Mouse (Mus musculus) hindbrain, embryonic 12.5 days (tissue): Measurements from ENCODE around the gene Nrm. TPM values are rescaled to one million over a fixed set of nuclear protein-coding genes. Genes with fewer than 3 reads are reported as not detected.

ENCODE experiments used
- ATAC-seq: fragments of 200-750 bp; cut with Nextera tagmentation; 2 replicates; pipeline ENCODE4 v1.8.0; 2017; ENCODE audit warnings: moderate TSS enrichment; ENCODE audit not compliant: low FRiP score
- H3K27ac ChIP-seq: fragments of 300-500 bp; sonication (generic); 2 replicates; pipeline ENCODE4 v1.5.1; 2016; ENCODE audit warnings: mild to moderate bottlenecking
- H3K27me3 ChIP-seq: fragments of 300-500 bp; sonication (generic); 2 replicates; pipeline ENCODE4 v1.6.1; 2016; ENCODE audit warnings: mild to moderate bottlenecking
- H3K36me3 ChIP-seq: fragments of 300-500 bp; sonication (generic); 2 replicates; pipeline ENCODE4 v1.6.1; 2016; ENCODE audit warnings: mild to moderate bottlenecking
- H3K4me1 ChIP-seq: fragments of 300-500 bp; sonication (generic); 2 replicates; pipeline ENCODE4 v1.6.1; 2016
- H3K4me2 ChIP-seq: fragments of 300-500 bp; sonication (generic); replicated peaks from 2 replicates; pipeline ENCODE4 v1.6.1; 2016; ENCODE audit warnings: mild to moderate bottlenecking
- H3K4me3 ChIP-seq: fragments of 300-500 bp; sonication (generic); 2 replicates; pipeline ENCODE4 v1.5.1; 2016; ENCODE audit warnings: mild to moderate bottlenecking
- H3K9ac ChIP-seq: fragments of 300-500 bp; sonication (generic); 2 replicates; pipeline ENCODE4 v1.6.1; 2016; ENCODE audit warnings: mild to moderate bottlenecking, moderate library complexity
- H3K9me3 ChIP-seq: fragments of 300-500 bp; sonication (generic); replicated peaks from 2 replicates; pipeline ENCODE4 v1.6.1; 2016; ENCODE audit warnings: mild to moderate bottlenecking
- WGBS: fragments of 180-500 bp; shearing (Covaris S2); methylation state at CpG from one replicate; pipeline ENCODE4 v1.1.7; 2016; 5-methylcytosine and 5-hydroxymethylcytosine counted together
- polyA plus RNA-seq: library from polyadenylated mRNA; unstranded; fragments of >200 nt; fragmentation: Nextera tagmentation; extraction: Ambion mirVana; gene quantifications from 2 replicates; pipeline ENCODE4 v1.2.1, GENCODE M21; 2016

Gene Nrm
- polyA plus RNA-seq, 1 experiment from 2014 or later, result 36.0 TPM

DNA sequence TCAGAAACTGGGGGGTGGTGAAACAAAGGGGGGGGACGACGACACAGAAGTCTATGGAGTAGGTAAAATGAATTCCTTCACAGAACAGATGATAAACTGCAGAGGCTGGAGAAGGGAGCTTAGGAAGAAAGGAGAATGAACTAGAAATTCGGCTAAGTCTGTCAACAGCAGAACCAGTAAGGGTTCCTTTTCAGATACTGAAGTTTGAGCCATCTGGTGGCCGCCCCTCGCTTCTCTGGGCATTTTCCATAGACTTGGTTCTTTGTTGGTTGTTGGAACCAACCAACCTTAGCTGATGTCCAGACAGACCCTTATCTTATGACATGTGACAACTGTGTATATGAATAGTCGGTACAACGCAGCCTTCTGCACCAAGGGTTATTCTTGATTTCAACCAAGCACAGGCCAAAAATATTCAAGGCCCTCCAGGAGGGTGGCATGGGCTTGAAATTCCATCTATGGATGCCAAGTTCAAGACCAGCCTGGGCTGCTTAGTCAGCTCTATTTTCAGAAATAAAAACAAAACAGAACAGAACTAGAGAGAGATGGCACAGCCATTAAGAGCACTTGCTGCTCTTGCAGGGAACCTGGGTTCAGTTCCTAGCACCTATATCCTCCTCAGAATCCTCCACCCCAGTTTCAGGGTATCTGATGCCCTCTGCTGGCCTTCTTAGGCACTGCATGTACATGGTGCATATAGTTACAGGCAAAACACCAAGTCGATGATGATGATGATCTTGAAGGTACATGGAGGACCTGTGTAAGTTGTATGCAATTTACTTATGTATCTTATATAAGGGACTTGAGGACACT lies 10.0 kb downstream of the Nrm start:
- WGBS, result 88% methylated on average over 8 of the region's 8 CpGs
- Histone ChIP-seq H3K27me3 (no peaks in the 10 kb centered on the region), H3K36me3 (peaks cover 33% of the 10 kb centered on the region), H3K27ac (peak overlapping the region; percentile 73; the same call in 1 of the 2 replicates), H3K4me2 (peak overlapping the region; percentile 99), H3K9me3 (peaks cover 6% of the 10 kb centered on the region; the same call in 1 of the 2 replicates), H3K4me1 (peaks cover 61% of the 10 kb centered on the region), H3K9ac (no peak overlapping the region), H3K4me3 (peak overlapping the region; percentile 75)
- no peak for ATAC-seq

DNA sequence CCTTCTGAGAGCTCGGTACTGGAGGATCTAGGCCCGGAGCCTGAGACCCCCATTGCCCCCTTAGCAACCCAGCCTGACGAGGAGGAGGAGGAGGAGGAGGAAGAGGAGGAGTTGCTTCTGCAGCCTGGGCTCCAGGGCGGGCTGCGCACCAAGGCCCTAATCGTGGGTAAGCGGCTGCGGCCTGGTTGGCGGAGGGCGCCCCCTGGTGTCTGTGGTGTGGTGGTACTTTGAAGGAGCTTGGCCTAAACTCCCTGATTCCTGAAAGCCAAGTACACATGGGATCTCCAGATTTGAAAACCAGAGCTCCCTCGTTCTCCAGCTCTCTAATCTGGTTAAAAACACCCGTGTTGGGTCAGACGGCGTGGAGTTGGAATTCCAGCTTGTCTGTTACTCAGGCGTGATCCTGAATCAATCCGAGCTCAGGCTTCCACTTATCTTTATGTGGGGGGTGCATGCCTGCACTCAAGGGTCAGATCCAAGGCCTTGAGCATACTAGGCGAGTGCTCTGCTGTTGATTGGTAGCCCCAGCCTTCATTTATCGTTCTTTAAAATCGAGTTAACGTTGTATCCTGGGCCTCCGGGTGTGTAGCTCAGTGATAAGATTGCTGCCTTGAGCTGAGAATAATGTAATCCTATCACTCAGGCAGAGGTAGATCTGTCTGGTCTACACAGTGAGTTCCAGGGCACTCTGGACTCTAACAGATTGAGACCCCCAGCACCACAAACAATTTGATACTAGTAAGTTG lies 12.8 kb downstream of the Nrm start:
- H3K36me3 ChIP-seq, result peaks cover 38% of the 10 kb centered on the region
- 32% methylated on average over 21 of the region's 21 CpGs for WGBS
- no peak overlapping the region for H3K9ac ChIP-seq
- H3K4me2 ChIP-seq, result peak overlapping the region; percentile 31
- ATAC-seq, result peak; percentile 15
- no peaks in the 10 kb centered on the region for H3K27me3 ChIP-seq
- peaks cover 42% of the 10 kb centered on the region for H3K4me1 ChIP-seq
- H3K4me3 ChIP-seq, result peak overlapping the region; percentile 14; the same call in 1 of the 2 replicates
- H3K27ac ChIP-seq, result no peak overlapping the region
- H3K9me3 ChIP-seq, result peaks cover 6% of the 10 kb centered on the region; the same call in 1 of the 2 replicates

DNA sequence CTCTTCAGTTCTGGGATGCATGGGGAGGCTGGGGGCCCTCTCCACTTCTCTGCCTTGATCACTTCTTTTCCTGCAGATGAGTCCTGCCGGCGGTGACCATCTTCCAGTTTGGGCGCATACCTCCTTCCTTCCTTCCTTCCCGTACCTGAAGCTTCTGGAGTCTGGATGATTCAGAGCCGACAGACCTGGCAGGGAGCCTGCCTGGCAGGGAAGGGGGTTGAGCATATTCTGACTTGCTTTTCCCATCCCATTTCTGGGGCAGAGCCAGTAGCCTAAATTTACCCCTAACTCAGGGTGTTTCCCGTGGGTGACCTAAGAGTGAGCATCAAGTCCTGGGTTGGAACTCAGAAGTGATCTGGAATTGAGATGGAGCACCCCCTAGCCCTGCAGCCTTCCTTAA lies 13.6 kb downstream of the Nrm start:
- Histone ChIP-seq H3K27me3 (no peaks in the 10 kb centered on the region), H3K27ac (no peak overlapping the region), H3K9me3 (peaks cover 6% of the 10 kb centered on the region; the same call in 1 of the 2 replicates), H3K4me3 (no peak overlapping the region), H3K4me2 (no peak overlapping the region), H3K9ac (no peak overlapping the region), H3K36me3 (peaks cover 38% of the 10 kb centered on the region), H3K4me1 (peaks cover 34% of the 10 kb centered on the region)
- 95% methylated on average over 6 of the region's 6 CpGs for WGBS
- ATAC-seq, result no peak

DNA sequence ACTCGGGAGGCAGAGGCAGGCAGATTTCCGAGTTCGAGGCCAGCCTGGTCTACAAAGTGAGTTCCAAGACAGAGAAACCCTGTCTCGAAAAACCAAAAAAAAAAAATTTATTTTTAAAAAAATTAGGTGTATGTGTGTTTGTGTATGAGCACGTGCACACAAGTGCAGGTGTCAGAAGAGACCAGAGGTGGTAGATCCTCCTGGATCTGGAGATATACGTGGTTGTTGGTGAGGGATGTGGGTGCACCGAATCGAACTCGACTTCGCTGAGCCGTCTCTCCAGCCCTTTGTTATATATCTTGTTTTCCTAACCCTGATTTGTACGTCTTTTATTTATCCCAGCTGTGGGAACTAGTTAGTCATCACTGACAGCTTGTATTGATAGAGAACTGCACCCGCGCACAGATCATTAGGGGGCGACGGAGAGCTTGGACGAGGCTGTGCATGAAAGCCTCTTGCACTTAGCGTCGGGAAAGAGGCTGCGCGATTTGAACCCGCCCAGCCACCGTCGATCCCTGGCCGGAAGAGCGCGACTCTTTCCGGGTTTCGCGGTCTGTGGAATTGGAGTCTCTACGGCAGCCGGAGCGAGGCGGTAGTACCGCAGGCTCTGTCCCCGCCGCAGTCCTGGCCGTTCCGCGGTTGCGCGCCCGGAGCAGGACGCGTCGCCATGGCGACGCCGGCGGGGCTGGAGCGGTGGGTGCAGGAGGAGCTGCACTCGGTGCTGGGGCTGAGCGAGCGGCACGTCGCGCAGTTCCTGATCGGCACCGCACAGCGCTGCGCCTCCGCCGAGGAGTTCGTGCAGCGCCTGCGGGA lies 18.3 kb downstream of the Nrm start, which contains the start of gene Dhx16:
Gene Dhx16, plus strand, starts transcription at position 575 of the 813 bp plus-strand sequence.
- peak within 1 kb of the TSS; percentile 71 for H3K27ac ChIP-seq

DNA sequence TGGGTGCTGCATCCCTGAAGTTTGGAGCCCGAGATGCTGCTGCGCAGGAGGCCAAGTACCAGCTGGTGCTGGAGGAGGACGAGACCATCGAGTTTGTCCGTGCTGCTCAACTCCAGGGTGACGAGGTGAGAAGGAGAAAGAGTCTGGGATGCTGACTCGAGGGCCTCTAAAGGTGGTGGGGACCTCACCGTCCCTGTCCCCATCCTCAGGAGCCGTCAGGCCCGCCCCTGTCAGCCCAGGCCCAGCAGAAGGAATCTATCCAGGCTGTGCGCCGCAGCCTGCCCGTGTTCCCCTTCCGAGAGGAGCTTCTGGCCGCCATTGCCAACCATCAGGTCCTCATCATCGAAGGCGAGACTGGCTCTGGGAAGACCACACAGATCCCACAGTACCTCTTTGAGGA lies 21.8 kb downstream of the Nrm start:
- peaks cover 65% of the 10 kb centered on the region for H3K36me3 ChIP-seq

More for the DNA sequence above, 18.3 kb downstream of the Nrm start, which contains the start of gene Dhx16:
- peaks cover 49% of the 10 kb centered on the region for H3K36me3 ChIP-seq
- no peaks in the 10 kb centered on the region for H3K27me3 ChIP-seq
- ATAC-seq, result peak; percentile 91
- peaks cover 11% of the 10 kb centered on the region for H3K4me1 ChIP-seq
- peak within 1 kb of the TSS; percentile 71 for H3K4me2 ChIP-seq
- H3K9ac ChIP-seq, result peak within 1 kb of the TSS; percentile 82
- 6% methylated on average over 66 of the region's 66 CpGs for WGBS
- H3K9me3 ChIP-seq, result no peaks in the 10 kb centered on the region
- H3K4me3 ChIP-seq, result peak within 1 kb of the TSS; percentile 78

DNA sequence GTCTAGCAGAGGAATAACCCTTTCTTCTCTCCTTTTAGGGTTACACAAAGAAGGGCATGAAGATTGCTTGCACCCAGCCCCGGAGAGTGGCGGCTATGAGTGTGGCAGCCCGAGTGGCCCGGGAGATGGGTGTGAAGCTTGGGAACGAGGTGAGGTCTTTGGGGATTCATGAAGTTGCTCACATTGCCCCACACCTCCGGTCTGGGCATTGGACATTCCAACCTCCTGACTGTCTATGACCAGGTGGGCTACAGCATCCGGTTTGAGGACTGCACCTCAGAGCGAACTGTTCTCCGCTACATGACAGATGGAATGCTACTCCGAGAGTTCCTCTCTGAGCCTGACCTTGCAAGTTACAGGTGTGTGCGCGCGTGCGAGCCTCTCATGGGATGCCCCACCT lies 22.7 kb downstream of the Nrm start:
- Histone ChIP-seq H3K27me3 (no peaks in the 10 kb centered on the region), H3K9me3 (no peaks in the 10 kb centered on the region), H3K4me1 (peaks cover 11% of the 10 kb centered on the region), H3K4me2 (no peak overlapping the region), H3K4me3 (no peak overlapping the region), H3K36me3 (peaks cover 73% of the 10 kb centered on the region), H3K9ac (no peak overlapping the region), H3K27ac (no peak overlapping the region)
- ATAC-seq, result no peak
- WGBS, result 94% methylated on average over 14 of the region's 14 CpGs

More for the DNA sequence above, 21.8 kb downstream of the Nrm start:
- H3K9ac ChIP-seq, result no peak overlapping the region
- no peak overlapping the region for H3K4me3 ChIP-seq
- H3K4me1 ChIP-seq, result peaks cover 11% of the 10 kb centered on the region
- WGBS, result 92% methylated on average over 17 of the region's 17 CpGs
- no peak overlapping the region for H3K4me2 ChIP-seq
- H3K27me3 ChIP-seq, result no peaks in the 10 kb centered on the region
- ATAC-seq, result no peak
- no peaks in the 10 kb centered on the region for H3K9me3 ChIP-seq
- no peak overlapping the region for H3K27ac ChIP-seq

DNA sequence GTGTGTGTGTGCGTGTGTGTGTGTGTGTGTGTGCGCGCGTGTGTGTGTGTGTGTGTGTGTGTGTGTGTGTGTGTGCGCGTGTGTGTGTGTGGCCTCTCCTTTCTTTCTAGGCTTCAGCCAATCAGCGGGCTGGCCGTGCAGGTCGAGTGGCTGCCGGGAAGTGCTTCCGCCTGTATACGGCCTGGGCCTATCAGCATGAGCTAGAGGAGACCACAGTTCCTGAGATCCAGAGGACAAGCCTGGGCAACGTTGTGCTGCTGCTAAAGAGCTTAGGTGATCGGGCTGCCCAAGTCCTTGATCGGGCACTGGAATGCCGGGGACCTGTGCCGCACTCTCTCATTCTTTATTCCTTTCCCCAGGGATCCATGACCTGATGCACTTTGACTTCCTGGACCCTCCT lies 26.6 kb downstream of the Nrm start:
- 94% methylated on average over 11 of the region's 17 CpGs for WGBS
- Histone ChIP-seq H3K4me1 (no peaks in the 10 kb centered on the region), H3K36me3 (peaks cover 97% of the 10 kb centered on the region), H3K27ac (no peak overlapping the region), H3K4me3 (no peak overlapping the region), H3K27me3 (no peaks in the 10 kb centered on the region), H3K9ac (no peak overlapping the region), H3K9me3 (no peaks in the 10 kb centered on the region), H3K4me2 (no peak overlapping the region)
- no peak for ATAC-seq

DNA sequence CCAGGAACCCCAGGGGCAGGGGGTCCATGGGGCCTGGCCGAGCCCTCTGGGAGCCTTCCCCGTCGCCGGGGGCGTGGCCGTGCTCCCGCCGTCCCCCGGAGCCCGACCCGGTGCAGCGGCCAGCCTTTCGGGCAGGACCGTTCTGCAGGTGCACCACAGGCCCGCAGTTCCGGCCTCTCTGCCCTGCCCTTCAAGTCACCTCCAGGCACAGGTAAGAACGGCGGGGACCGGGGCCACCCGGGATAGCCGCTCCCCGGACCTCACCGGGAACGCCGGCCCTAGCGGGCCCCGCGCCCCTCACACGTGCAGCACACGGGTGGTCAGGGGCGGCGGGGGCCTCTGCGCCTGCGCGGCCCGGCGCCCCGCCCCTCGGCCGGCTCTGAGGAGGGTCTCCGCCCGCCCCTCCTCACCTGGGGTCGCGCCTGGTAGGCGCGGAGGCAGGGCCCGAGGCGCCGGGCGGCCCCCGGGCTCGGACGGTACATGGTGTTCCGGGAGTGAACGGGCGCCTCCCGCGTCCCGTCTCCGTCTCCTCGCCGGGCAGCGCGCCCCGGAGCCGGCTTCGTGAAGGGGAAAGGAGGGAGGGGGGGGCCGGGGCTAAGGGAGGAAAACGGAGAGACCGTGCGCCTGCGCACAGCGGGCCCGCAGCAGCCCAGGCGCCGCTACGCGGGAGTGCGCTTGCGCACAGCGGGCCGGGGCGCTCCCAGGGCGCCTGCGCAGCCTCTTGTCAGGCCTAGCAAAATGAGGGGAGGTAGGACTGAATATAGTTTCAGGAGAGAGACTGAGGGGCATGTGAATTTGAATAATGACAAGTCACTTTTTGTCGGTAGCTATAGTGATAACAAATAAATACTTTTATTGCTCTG lies 35.9 kb downstream of the Nrm start, which contains the start of gene 2310061I04Rik:
Gene 2310061I04Rik, minus strand, starts transcription at position 651 of the 863 bp plus-strand sequence.
- Histone ChIP-seq H3K9me3 (no peaks in the 10 kb centered on the region), H3K36me3 (peaks cover 59% of the 10 kb centered on the region), H3K4me1 (peaks cover 21% of the 10 kb centered on the region), H3K4me2 (peak within 1 kb of the TSS; percentile 100), H3K4me3 (peak within 1 kb of the TSS; percentile 85), H3K9ac (peak within 1 kb of the TSS; percentile 89), H3K27ac (peak within 1 kb of the TSS; percentile 96), H3K27me3 (no peaks in the 10 kb centered on the region)
- WGBS, result under 1% methylated on average over 83 of the region's 86 CpGs
- peak; percentile 94 for ATAC-seq

DNA sequence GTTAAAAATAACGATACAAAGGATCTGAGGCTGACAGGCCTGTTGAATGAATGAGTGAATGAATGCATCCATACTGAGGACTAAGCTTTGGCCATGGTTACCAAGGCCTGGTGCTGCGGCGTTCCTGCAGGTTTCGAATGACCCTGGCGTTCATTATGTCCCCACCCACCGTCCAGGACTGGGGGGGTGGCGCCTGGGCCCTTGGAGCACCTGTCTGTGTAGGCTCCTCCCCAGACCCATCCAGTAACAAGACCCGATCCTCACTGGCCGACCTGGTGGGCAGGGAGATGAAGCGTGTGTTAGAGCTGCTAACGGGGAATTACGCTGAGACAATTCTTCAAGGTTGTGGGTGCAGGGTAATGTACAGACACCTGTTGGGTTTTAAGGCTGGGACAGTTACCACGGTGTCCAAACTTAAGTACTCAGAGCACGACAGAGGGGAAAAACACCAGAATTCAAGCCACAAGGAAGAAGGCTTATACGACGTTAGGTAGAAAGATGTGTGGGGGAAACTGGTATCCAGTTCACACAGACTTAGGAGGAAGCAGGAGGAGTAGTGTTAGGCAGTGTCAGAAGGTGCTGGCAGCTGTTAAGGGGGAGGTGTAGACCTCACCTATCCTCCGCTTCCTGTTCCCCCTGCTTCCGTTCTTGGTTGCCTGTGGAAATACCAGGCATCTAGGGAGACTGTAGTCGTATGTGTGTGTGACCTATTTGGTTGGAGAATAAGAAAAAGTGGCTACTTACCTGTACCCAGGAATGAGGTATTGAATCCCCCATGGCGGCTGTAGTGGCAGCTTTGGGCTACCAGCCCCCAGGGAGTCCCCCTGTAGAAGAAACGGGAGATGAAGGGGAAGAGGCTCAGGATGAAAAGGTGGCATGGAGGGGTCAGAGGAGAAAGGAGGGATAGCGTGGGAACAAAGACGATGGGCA lies 36.8 kb downstream of the Nrm start:
- peaks cover 59% of the 10 kb centered on the region for H3K36me3 ChIP-seq
- H3K9ac ChIP-seq, result peak overlapping the region; percentile 89
- peak overlapping the region; percentile 100 for H3K4me2 ChIP-seq
- H3K4me1 ChIP-seq, result peaks cover 21% of the 10 kb centered on the region
- ATAC-seq, result peak; percentile 44
- peak overlapping the region; percentile 85; the same call in 1 of the 2 replicates for H3K4me3 ChIP-seq
- no peaks in the 10 kb centered on the region for H3K9me3 ChIP-seq
- 43% methylated on average over 23 of the region's 23 CpGs for WGBS
- peak overlapping the region; percentile 96 for H3K27ac ChIP-seq
- no peaks in the 10 kb centered on the region for H3K27me3 ChIP-seq

DNA sequence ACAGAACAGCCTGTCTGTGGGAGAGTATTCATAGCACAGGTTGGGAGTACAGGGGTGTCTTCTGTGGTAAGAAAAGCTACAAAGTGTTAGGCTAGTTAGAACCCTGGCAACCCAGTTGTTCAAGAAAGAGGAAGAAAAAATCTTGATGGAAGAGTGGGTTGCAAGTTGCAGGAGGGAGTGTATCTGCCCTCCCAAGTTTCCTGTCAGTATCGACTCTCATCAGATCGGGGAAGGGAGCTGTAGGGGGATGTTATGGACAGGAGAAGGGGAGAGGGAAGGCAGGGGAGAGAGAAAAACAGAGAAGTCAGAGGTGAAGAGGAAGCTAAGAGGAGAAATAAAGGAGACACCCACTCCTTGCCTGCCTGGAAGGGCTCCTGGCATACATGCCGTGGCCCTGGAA lies 39.5 kb downstream of the Nrm start:
- no peaks in the 10 kb centered on the region for H3K27me3 ChIP-seq
- no peak overlapping the region for H3K4me3 ChIP-seq
- no peak overlapping the region for H3K9ac ChIP-seq
- H3K9me3 ChIP-seq, result no peaks in the 10 kb centered on the region
- H3K4me1 ChIP-seq, result peaks cover 19% of the 10 kb centered on the region
- no peak for ATAC-seq
- WGBS, result 93% methylated on average over 3 of the region's 3 CpGs
- H3K36me3 ChIP-seq, result peaks cover 69% of the 10 kb centered on the region
- no peak overlapping the region for H3K27ac ChIP-seq
- H3K4me2 ChIP-seq, result no peak overlapping the region
